Mouse (Mus musculus) cortical plate, adult 2 months (tissue): Measurements from ENCODE around the gene Slco6d1.

Source experiments
- CTCF ChIP-seq: fragments of 200-500 bp; IDR thresholded peaks from 2 replicates; pipeline ENCODE4 v1.5.1; 2011; ENCODE audit warnings: mild to moderate bottlenecking, control low read depth, low read length; ENCODE audit not compliant: insufficient read depth; ENCODE audit errors: extremely low read depth
- POLR2A ChIP-seq: fragments of 200-500 bp; IDR thresholded peaks from 2 replicates; pipeline ENCODE4 v1.6.1; 2011; ENCODE audit warnings: mild to moderate bottlenecking, low read length, control low read depth; ENCODE audit not compliant: insufficient read depth; ENCODE audit errors: extremely low read depth

DNA sequence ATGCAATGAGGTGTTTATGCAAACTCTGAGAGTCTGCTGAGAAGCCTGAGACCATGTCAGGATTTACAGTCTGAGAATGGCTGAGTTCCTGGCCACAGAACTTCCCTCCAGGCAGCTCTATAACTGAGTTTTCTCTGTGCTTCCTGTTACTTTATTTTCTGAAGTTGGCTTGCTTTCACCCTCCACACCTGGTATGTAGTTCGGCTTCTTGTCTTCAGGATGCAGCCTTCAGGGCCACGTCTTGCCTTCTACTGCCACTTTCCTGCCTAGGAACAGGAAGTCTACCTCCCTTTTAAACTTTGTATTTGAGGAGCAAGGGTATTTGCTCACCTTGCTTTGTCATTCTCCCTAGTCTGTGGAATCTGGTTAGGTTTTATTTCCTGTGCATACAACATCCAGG is 58.3 kb downstream of the Slco6d1 start:
- TF ChIP-seq CTCF (no peak), POLR2A (no peak)
